Mouse (Mus musculus) megakaryocyte, embryonic 14.5 days (primary cell): ENCODE data around the gene Nr3c2.

Source experiments
- FLI1 ChIP-seq: IDR thresholded peaks from 2 replicates; pipeline ENCODE4 v1.6.1; 2012; ENCODE audit warnings: low read length, inconsistent platforms, mixed read lengths
- GATA1 ChIP-seq: IDR thresholded peaks from 3 replicates; pipeline ENCODE4 v1.6.1; 2012; ENCODE audit warnings: mixed read lengths, low read length, inconsistent platforms, borderline replicate concordance

DNA sequence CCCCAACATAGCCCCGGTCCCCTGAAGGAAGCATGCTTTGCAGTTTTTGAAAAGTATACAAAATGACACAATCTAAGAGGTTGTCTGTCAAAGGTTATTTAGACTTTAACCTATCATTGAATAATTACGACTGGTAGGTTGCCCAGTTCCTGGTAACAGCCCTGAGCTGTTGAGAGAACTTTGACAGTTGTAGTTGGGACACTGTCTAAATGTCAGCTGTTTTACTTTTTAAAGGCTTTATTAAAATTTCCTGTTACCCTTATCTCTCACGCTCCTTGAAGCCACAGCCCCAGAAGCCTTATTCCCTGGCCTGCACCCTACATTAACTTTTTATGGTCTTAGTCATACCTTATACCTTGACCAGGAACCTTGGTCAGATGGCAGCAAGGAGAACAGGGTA, 147.5 kb downstream of the Nr3c2 start:
- no peak for TF ChIP-seq GATA1
- TF ChIP-seq FLI1: no peak
